Mouse (Mus musculus) megakaryocyte-erythroid progenitor cell, adult 5-6 weeks (primary cell): ENCODE results near the gene Gbgt1. TPM values are rescaled to one million over a fixed set of nuclear protein-coding genes. Genes with fewer than 3 reads are reported as not detected.
"Not testable (repeated sequence)": the region's sequence is repeated elsewhere in the genome, so short reads cannot be mapped to it uniquely, and the experiment has no call there.

ENCODE experiments used
- ATAC-seq: replicated peaks from 2 replicates; pipeline ENCODE4 v1.8.0; 2016; ENCODE audit warnings: mild to moderate bottlenecking, inconsistent platforms; ENCODE audit not compliant: severe bottlenecking, poor library complexity, low FRiP score, low TSS enrichment
- total RNA-seq, 2 experiments: library from RNA; stranded (forward) in 1 of 2; stranded (reverse) in 1 of 2; fragments of 200-1000, 215-1000 nt in 1 of 2; fragments of >200 nt in 1 of 2; fragmentation: Nextera tagmentation in 1 of 2; gene quantifications; 2 replicates each; pipeline ENCODE4 v1.2.3; 2014 to 2017

Gene Gbgt1
- total RNA-seq, 2 experiments from 2014 or later, result not detected

DNA sequence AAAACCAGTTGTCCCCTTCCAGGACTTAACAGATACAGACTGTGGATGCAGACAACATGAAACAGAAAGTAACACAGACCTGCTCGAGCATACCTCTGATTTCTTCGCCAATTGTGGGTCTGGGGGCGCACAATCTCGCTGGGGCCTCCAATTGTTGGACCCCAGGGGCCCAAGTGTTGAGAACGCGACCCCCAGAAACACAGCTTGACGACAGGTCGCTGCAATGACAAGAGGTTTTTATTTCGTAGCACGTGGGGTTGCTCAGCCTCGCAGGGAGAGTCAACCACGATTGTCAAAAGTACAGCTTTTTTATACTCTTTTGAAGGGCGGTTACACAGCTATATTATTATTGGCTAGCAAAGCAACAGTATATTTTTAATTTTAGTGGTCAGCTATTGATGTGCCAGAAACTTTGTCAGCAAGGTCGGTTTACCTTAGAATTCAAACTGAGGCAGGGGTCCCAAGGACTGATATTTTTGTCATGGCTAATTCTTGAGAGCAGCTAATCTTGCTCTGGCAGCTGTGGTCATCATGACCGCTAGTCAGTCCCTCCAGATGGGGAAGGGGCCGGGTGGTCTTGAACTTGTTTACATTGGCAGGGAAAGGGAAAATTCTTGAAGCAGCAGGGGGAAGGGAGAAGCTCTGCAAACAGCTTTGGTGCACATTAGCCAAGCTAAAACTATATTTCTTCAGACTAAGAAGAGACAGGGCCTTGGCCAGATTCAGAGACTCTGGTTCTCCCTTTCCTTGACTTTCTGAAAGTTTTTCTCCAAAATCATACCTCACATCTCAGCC, 693 bp upstream of the Gbgt1 start:
- ATAC-seq, result no peak

GRCm38 (mm10) chr2:28497561-28497960, 870 bp downstream of the Gbgt1 start:
- ATAC-seq, result no peak

GRCm38 (mm10) chr2:28498431-28498830, 1.7 kb downstream of the Gbgt1 start:
- no peak for ATAC-seq

- no peak for ATAC-seq
Observed at GRCm38 (mm10) chr2:28502987-28503386, 6.3 kb downstream of the Gbgt1 start.

DNA sequence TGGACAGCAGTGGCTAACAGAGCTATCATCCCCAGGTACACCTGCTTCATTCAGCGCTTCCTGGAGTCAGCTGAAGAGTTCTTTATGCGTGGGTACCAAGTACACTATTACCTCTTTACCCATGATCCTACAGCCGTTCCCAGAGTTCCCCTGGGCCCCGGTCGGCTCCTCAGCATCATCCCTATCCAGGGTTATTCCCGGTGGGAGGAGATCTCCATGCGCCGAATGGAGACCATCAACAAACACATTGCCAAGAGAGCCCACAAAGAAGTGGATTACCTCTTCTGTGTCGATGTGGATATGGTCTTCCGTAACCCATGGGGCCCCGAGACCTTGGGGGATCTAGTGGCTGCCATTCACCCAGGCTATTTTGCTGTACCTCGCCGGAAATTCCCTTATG, 8.0 kb downstream of the Gbgt1 start:
- ATAC-seq, result no peak

DNA sequence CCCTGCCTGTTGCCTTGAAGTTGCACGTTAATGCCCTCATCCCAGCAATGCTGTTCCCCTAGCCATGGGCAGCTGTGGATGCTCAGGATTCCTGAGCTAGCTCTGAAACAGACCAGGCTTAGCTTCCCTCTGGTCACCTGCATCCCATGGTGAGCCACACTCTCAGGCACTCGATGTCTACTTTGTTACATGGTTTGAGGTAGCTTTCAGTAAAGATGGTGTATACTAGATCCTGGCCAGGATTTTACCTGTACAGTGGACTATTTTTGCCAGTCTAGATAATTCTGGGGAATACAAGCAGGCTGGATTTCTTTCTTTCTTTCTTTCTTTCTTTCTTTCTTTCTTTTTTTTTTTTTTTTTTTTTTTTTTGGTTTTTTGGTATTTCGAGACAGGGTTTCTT, 9.1 kb downstream of the Gbgt1 start, which contains the start of gene Gm10134:
TSS of gene Gm10134 (plus strand) at position 301 of the 400 bp plus-strand sequence.
- no peak for ATAC-seq

DNA sequence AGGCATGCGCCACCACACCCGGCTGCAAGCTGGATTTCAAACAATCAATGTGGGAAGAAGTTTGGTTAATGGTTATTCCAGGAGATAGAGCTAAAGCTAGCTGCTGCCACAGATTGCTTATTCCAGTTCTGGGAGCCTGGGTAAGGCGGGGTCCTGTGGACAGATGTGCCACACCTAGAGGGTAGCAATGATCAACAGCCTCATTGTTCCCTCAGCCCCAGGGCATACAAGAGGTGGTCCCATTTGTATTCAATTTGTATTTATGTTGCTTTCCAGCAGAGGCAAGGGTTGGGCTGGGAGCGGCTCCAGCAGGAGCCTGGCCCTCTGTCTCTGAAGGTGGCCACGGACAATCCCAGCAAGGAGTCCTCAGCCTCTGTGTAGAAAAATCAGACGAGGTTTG, 9.6 kb downstream of the Gbgt1 start:
- no peak for ATAC-seq

DNA sequence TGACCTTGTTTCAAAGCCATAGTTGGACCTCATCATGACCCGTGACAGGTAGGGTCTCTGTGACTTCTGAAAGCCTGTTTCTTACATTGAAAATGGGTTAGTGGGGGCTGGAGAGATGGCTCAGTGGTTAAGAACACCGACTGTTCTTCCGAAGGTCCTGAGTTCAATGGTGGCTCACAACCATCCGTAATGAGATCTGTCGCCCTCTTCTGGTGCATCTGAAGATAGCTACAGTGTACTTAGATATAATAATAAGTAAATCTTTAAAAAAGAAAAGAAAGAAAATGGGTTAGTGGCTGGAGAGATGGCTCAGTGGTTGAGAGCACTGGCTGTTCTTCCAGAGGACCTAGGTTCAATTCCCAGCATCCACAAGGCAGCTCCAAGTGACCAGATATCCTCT, 14.9 kb downstream of the Gbgt1 start:
- ATAC-seq, result not testable (repeated sequence)

DNA sequence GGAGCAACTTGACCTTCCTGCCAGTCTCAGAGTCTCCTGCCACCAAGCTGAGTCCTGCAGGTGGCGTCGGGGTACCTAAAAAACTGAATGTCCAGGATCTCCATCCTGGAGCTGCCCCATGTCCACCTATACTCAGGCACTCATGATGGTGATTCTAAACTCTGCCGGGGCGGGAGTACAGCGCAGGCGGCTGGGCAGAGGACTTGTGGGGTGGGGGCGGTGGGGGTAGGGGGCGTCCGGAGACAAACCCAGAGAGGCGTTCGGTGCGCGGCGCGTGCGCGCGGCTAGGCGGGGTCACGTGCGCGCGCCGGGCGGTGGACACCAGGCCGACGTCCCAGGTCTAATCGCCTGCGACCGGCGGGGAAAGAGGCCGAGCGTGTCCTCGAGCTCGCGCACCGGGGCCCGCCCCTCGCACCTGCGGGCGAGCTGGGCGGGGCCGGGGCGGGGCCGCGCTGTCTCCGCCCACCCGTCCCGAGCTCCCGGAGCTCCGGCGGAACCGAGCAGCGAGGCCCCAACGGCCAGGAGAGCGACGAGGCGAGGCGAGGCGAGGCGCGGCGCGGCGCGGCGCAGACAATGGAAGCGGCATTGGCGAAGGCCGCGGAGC, 16.2 kb downstream of the Gbgt1 start, which contains the start of gene Ralgds:
TSS of gene Ralgds (plus strand) at position 328 of the 604 bp plus-strand sequence.
- ATAC-seq, result no peak

GRCm38 (mm10) chr2:28513431-28514370, 17.0 kb downstream of the Gbgt1 start:
- ATAC-seq, result 0 out of 2 replicates have a peak, but pooled peaks have one; percentile 8

DNA sequence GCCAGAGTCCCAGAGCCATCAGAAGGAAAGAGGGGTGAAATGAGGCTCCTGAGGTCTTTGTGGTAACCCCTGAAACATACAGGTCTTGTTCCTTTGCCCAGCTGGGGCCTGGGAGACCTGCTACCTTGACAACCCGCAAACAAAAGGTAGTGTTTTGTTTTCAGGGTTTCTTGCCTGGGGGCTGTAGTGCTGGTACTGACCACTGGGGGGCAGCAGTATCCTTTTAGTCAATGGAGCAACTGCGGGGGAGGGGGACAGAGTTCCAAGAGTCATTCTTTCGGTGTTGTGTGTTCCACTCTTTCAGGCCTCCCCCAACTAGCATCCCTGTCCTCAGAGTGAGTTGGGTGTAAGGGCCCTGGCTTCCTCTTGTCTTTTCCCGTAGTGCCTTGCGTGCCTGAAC, 17.8 kb downstream of the Gbgt1 start:
- ATAC-seq, result peak; percentile 45

DNA sequence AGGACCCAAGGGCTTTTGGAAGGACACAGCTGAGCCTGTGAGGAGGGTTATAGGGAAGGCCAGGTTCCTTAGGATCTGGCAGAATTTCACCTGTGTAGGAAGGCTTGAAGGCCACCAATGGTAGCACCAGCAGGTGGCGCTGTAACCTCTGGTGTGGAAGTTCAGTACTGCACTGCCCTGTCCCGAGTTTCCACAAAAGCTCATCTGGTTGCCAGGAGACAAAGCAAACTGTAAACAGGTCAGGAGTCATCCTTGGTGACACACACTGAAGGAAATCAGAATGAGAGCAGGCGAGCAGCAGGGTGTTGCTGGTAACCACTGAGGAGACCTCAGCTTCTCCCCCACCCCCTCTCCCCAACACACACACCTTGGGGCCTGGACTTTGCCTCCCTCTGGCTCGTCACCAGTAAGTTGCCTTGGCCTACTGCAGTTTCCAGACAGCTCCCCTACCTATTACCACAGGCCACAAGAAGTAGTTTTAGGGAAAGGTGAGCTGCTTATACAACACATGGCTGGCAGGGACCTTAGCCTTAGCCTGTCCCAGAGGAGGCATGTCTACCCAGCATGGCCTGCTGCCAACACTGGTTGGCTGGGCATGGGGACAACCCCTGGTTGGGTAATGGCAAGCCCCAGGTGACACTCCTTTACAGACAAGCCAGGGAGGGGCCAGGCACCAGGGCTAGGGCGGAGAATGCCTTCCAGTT, 20.7 kb downstream of the Gbgt1 start:
- peak; percentile 55 for ATAC-seq

DNA sequence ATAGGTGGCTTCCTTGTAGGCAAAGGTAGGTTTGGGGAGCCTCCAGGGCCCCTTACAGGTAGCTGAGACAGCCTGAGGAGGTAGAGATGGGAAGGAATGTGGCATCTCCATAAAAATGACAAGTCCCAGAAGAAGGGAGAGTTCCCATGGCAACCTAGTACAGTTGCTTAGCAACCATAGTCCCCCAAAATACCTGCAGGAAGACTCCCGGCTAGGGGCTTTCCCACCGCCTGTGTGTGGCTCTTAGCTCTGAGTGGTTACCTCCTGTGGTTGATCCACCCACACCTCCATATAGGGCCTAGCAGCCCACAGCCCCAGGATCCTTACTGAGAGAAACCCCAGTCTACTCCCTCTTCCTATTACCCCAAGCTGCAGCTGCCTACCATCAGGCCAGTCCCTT, 21.5 kb downstream of the Gbgt1 start:
- ATAC-seq, result no peak

DNA sequence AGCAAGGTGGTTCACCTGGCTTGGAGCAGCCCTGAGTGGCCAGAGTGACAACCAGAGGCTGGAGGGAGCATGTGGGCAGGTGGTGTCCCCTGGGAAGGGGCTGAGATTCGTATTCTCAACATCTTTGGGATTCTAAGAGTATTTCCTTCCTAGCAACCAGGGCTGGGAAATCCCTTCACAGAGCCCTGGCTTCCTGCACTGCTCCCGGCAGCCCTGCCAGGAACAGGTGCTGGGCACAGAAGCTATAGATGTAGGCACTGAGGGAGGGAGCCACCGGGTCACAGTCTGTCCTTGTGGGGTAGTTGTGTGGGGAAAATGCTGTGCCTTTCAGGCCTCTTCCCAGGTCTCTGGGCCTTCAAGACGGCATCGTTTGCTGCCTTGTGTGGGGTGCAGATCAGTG, 23.9 kb downstream of the Gbgt1 start:
- no peak for ATAC-seq

DNA sequence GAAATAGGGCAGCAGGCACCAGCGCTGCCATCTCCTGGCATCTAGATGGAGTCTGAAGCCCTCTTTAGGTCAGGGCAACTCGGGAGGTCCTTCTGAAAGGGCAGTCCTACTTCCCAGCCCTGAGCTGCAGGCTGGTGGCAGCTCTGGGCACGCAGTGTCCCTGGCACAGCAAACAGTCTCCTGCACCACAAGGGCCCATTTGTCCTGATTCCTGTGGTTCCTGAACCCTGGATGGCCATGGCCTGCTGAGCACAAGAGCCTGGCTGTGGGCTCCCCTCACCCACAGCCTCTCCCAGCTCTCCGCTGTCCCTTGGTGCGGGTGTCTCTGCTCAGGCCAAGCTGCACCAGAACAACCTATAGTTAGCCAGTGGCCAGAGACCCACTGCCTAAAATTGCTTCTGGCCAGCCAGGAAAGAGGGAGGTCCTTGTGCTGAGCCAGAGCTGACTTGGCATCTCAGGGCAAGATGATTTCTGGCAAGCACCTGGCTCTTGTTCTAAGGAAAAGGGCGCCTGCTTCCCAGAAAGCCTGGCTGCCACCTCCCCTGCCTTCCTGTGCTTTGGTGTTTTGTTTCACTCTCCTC, 25.0 kb downstream of the Gbgt1 start:
- ATAC-seq, result no peak

DNA sequence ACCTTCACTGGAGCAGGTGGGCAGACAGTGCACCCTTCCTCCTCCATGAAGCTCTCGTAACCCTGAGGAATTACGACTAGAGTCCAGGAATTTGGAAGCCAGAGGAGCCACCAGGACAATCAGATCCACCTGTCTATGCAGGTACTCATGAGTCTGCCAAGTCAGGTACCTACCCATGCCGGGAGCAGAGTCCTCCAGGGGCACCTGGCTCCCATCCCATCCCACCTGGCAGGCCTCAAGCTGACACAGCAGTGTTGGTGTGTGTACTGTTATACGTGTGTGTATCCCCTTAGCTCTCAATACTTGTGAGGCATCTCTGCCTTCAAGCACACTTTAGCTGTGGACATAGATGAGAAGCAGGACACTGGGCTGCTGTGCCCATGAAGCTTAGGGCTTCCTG, 25.5 kb downstream of the Gbgt1 start:
- ATAC-seq, result no peak

- peak; percentile 92 for ATAC-seq
Observed at GRCm38 (mm10) chr2:28523643-28524117, 27.0 kb downstream of the Gbgt1 start.

GRCm38 (mm10) chr2:28524406-28524805, 27.7 kb downstream of the Gbgt1 start:
- no peak for ATAC-seq
